Mouse (Mus musculus): ENCODE data around the gene BC017158. TPM values are rescaled to one million over a fixed set of nuclear protein-coding genes. Genes with fewer than 3 reads are reported as not detected.

Gene BC017158
- polyA plus RNA-seq, 1 experiment from 2014 or later = 23.8 TPM

DNA sequence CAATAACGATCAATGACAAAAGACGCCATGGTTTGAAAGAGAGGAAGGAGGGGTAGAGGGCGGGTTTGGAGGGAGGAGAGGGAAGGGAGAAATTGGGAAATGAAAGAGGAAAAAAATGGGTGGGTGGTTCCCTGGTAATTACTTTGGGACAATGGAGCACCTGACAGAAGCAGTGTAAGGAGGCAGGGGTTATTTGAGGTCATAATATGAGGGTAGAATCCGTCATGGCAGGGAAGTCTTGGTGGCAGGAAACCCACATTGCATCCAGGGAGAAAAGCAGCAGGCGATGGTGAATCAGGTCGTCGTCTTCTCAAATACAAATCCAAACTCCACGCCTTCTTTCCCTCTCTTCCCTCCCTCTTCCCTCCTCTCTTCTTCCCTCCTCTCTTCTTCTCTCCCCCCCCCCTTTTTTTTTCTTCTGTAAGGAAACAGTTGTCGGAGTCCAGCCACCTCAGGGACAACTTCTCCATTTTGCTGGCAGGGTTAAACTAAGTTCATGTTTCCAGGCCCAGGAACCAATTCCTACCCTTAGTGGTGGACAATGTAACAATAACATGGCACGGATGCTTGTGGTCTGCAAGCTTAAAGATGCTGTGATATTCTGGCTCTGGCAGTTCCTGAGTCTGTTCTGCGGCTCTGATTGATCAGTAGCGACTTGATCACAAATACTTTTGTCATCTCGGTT is 14.5 kb upstream of the BC017158 start:
- H3K4me3 ChIP-seq (ENCODE audit: low read depth, low read length) = no peak overlapping the region
- H3K9me3 ChIP-seq (ENCODE audit: control insufficient read depth, low read length) = no peaks in the 10 kb centered on the region
- WGBS = 74% methylated on average over 13 of the region's 13 CpGs
- no peak overlapping the region for H3K9ac ChIP-seq (ENCODE audit: low read length)
- H3K4me2 ChIP-seq (ENCODE audit: low read depth, low read length, severe bottlenecking) = no peak overlapping the region
- H3K27me3 ChIP-seq (ENCODE audit: control insufficient read depth, insufficient read depth, low read length) = no peaks in the 10 kb centered on the region
- DNase-seq (ENCODE audit: low spot score) = no peak
- no peak overlapping the region for H3K27ac ChIP-seq (ENCODE audit: low read depth, low read length)
- H3K36me3 ChIP-seq (ENCODE audit: control insufficient read depth, insufficient read depth, low read length) = no peaks in the 10 kb centered on the region
- no peak for ATAC-seq (replicated peaks; ENCODE audit: low FRiP score)
- H3K4me1 ChIP-seq (replicated peaks; ENCODE audit: control insufficient read depth, insufficient read depth, low read length) = no peaks in the 10 kb centered on the region

DNA sequence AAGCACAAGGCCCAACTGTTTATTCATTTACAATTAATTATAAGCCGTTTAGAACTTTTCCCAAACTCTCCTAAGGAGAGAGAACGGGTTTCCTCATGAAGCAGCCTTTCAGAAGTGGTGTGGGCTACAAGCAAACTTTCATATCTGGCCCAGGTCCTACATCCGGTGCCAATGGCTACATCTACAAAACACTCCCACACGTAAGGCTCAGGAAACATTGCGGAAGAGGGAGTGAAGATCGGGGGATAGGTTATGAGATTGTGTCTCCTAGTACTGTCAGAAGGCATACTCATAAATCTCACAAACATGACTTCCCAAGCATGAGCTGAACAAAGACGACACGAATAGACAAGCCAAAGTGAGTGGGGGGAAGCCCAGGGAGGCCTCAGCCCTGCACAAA is 13.8 kb upstream of the BC017158 start:
- H3K9me3 ChIP-seq (ENCODE audit: control insufficient read depth, low read length) = no peaks in the 10 kb centered on the region
- no peak overlapping the region for H3K27ac ChIP-seq (ENCODE audit: low read depth, low read length)
- no peaks in the 10 kb centered on the region for H3K4me1 ChIP-seq (replicated peaks; ENCODE audit: control insufficient read depth, insufficient read depth, low read length)
- H3K4me2 ChIP-seq (ENCODE audit: low read depth, low read length, severe bottlenecking) = no peak overlapping the region
- H3K27me3 ChIP-seq (ENCODE audit: control insufficient read depth, insufficient read depth, low read length) = no peaks in the 10 kb centered on the region
- H3K4me3 ChIP-seq (ENCODE audit: low read depth, low read length) = no peak overlapping the region
- DNase-seq (ENCODE audit: low spot score) = no peak
- ATAC-seq (replicated peaks; ENCODE audit: low FRiP score) = no peak
- no peaks in the 10 kb centered on the region for H3K36me3 ChIP-seq (ENCODE audit: control insufficient read depth, insufficient read depth, low read length)
- WGBS = 82% methylated on average over 8 of the region's 8 CpGs
- no peak overlapping the region for H3K9ac ChIP-seq (ENCODE audit: low read length)

DNA sequence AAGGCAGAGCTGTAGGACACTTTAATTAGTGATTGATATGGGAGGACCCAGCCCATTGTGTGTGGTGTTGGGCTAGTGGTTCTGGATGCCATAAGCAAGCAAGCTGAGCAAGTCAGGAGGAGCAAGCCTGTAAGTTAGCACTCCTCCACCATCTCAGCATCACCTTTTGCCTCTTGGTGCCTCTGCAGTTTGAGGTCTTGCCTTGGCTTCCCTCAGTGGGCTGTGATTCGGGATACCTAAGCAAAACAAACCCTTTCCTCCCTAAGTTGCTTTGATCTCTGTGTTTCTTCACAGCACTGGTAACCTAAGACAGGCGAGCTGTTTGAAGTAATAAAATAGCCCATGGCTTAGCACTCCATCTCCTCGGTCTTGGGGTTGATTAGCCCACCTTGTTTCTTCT is 13.3 kb upstream of the BC017158 start:
- DNase-seq (ENCODE audit: low spot score) = no peak
- WGBS = 74% methylated on average over 3 of the region's 3 CpGs
- no peaks in the 10 kb centered on the region for H3K4me1 ChIP-seq (replicated peaks; ENCODE audit: control insufficient read depth, insufficient read depth, low read length)

DNA sequence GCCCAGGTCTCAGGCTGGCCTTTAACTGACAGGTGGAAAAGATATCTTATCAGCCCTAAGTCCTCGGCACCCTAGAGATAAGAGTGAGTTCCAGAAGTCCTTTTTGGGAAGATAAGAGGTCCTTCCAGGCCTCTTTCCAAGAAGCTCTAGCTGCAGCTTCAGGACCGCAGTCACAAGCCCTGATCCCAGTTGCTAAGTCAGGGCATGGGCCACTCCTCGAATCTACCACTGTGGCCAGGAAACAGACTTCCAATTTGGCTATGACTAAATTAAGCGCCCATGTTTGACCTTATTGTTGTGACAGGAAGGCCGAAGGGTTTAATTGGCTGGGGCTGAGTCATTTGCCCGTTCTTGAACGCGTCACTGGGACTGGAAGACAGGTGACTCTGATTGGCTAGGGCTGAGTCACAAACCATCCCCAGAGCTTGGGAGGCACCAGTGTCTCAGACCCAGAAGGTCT is 12.3 kb upstream of the BC017158 start:
- no peaks in the 10 kb centered on the region for H3K27me3 ChIP-seq (ENCODE audit: control insufficient read depth, insufficient read depth, low read length)
- no peak for ATAC-seq (replicated peaks; ENCODE audit: low FRiP score)
- no peaks in the 10 kb centered on the region for H3K4me1 ChIP-seq (replicated peaks; ENCODE audit: control insufficient read depth, insufficient read depth, low read length)
- no peak overlapping the region for H3K27ac ChIP-seq (ENCODE audit: low read depth, low read length)
- WGBS = 76% methylated on average over 8 of the region's 8 CpGs
- H3K9ac ChIP-seq (ENCODE audit: low read length) = no peak overlapping the region
- no peak overlapping the region for H3K4me3 ChIP-seq (ENCODE audit: low read depth, low read length)
- no peaks in the 10 kb centered on the region for H3K9me3 ChIP-seq (ENCODE audit: control insufficient read depth, low read length)
- DNase-seq (ENCODE audit: low spot score) = no peak
- no peak overlapping the region for H3K4me2 ChIP-seq (ENCODE audit: low read depth, low read length, severe bottlenecking)
- H3K36me3 ChIP-seq (ENCODE audit: control insufficient read depth, insufficient read depth, low read length) = no peaks in the 10 kb centered on the region

More for the DNA sequence above, 13.3 kb upstream of the BC017158 start:
- no peak overlapping the region for H3K9ac ChIP-seq (ENCODE audit: low read length)
- H3K4me2 ChIP-seq (ENCODE audit: low read depth, low read length, severe bottlenecking) = no peak overlapping the region
- no peaks in the 10 kb centered on the region for H3K27me3 ChIP-seq (ENCODE audit: control insufficient read depth, insufficient read depth, low read length)
- no peaks in the 10 kb centered on the region for H3K9me3 ChIP-seq (ENCODE audit: control insufficient read depth, low read length)
- no peak overlapping the region for H3K27ac ChIP-seq (ENCODE audit: low read depth, low read length)
- no peaks in the 10 kb centered on the region for H3K36me3 ChIP-seq (ENCODE audit: control insufficient read depth, insufficient read depth, low read length)
- no peak for ATAC-seq (replicated peaks; ENCODE audit: low FRiP score)
- H3K4me3 ChIP-seq (ENCODE audit: low read depth, low read length) = no peak overlapping the region

DNA sequence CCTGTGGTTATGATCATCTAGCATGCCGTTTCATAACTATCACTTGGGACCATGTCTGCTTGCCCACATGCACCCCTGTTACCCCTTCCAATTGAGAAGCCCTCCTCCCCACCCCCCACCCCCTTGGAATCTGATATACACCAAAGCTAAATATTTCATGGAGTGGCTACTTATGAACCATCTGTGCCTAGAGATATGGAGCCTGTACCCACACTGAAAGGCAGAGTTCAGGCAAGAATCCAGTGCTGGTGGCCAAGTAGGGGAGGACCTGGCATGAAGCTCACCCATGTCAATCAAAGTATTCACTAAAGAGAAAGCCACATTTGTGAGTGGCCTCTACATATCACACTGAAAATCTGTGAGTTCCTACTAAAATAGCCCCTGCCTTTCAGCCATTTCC is 11.8 kb upstream of the BC017158 start:
- 88% methylated on average over 1 of the region's 1 CpGs for WGBS
- no peaks in the 10 kb centered on the region for H3K9me3 ChIP-seq (ENCODE audit: control insufficient read depth, low read length)
- no peak overlapping the region for H3K27ac ChIP-seq (ENCODE audit: low read depth, low read length)
- no peaks in the 10 kb centered on the region for H3K36me3 ChIP-seq (ENCODE audit: control insufficient read depth, insufficient read depth, low read length)
- H3K4me3 ChIP-seq (ENCODE audit: low read depth, low read length) = no peak overlapping the region
- DNase-seq (ENCODE audit: low spot score) = no peak
- H3K4me1 ChIP-seq (replicated peaks; ENCODE audit: control insufficient read depth, insufficient read depth, low read length) = no peaks in the 10 kb centered on the region
- no peaks in the 10 kb centered on the region for H3K27me3 ChIP-seq (ENCODE audit: control insufficient read depth, insufficient read depth, low read length)
- no peak overlapping the region for H3K9ac ChIP-seq (ENCODE audit: low read length)
- ATAC-seq (replicated peaks; ENCODE audit: low FRiP score) = no peak
- H3K4me2 ChIP-seq (ENCODE audit: low read depth, low read length, severe bottlenecking) = no peak overlapping the region

DNA sequence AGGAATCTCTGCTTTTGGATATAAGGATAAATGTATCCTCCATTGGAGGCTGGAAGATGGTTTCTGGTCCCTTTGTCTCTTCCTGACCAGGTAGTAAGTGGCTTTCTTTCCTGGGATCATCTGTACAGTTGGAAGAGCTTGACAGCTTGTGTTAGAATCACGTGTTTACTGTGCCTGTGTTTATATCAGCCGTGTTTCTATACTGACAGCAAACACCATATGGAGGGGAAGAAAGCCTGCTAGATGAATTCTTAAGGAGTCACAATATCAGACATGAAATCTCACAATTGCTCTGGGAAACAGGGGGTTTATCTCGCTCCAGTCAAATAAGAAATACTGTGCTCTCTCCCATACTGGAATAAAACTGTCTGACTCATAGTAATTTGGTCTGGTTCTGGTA is 11.2 kb upstream of the BC017158 start:
- Histone ChIP-seq H3K36me3 (ENCODE audit: control insufficient read depth, insufficient read depth, low read length) (no peaks in the 10 kb centered on the region), H3K4me3 (ENCODE audit: low read depth, low read length) (no peak overlapping the region), H3K27me3 (ENCODE audit: control insufficient read depth, insufficient read depth, low read length) (no peaks in the 10 kb centered on the region), H3K9me3 (ENCODE audit: control insufficient read depth, low read length) (no peaks in the 10 kb centered on the region), H3K4me2 (ENCODE audit: low read depth, low read length, severe bottlenecking) (no peak overlapping the region), H3K27ac (ENCODE audit: low read depth, low read length) (no peak overlapping the region), H3K9ac (ENCODE audit: low read length) (no peak overlapping the region), H3K4me1 (replicated peaks; ENCODE audit: control insufficient read depth, insufficient read depth, low read length) (no peaks in the 10 kb centered on the region)
- 85% methylated on average over 3 of the region's 3 CpGs for WGBS
- no peak for ATAC-seq (replicated peaks; ENCODE audit: low FRiP score)
- DNase-seq (ENCODE audit: low spot score) = no peak

DNA sequence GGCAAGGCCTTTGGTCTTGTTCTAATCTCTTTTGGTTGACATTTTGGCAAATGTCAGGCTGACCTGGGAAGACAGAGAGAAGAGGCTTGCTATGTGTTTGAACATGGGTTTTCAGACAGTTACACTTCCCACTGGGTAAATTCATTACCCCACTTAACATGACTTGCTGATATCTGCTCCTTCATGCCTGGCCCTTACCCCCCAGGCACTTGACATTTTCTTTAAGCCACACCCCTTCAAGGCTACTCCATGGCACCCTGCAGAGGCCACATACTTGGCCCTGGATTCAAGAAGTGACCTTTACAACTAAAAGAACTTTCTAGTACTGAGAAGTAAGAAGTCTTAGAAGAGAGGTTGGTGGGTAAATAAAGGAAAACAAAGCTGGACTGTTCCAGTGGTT is 9.9 kb upstream of the BC017158 start:
- Histone ChIP-seq H3K9me3 (ENCODE audit: control insufficient read depth, low read length) (no peaks in the 10 kb centered on the region), H3K4me1 (replicated peaks; ENCODE audit: control insufficient read depth, insufficient read depth, low read length) (no peaks in the 10 kb centered on the region), H3K9ac (ENCODE audit: low read length) (no peak overlapping the region), H3K36me3 (ENCODE audit: control insufficient read depth, insufficient read depth, low read length) (no peaks in the 10 kb centered on the region), H3K27me3 (ENCODE audit: control insufficient read depth, insufficient read depth, low read length) (no peaks in the 10 kb centered on the region), H3K4me3 (ENCODE audit: low read depth, low read length) (no peak overlapping the region), H3K4me2 (ENCODE audit: low read depth, low read length, severe bottlenecking) (no peak overlapping the region), H3K27ac (ENCODE audit: low read depth, low read length) (no peak overlapping the region)
- DNase-seq (ENCODE audit: low spot score) = no peak
- ATAC-seq (replicated peaks; ENCODE audit: low FRiP score) = no peak

DNA sequence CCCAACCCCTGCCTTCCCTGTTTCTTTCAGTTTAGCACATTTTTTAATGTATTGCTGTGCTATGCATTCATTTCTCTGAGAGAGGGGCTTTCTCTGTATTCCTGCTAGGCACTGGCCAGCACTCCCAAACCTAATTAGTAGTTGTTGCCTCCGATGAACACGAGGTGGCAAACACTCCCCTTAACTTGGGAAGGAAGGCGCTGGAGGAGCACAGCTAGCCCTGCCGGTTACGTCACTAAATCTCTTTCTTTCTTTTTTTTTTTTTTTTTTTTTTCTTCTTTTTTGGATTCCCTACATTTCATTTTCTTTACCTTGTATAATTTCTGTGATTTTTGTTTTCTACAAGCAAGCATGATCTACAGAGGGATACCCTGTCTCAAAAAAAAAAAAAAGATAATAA is 6.9 kb upstream of the BC017158 start:
- Histone ChIP-seq H3K27me3 (ENCODE audit: control insufficient read depth, insufficient read depth, low read length) (no peaks in the 10 kb centered on the region), H3K4me2 (ENCODE audit: low read depth, low read length, severe bottlenecking) (no peak overlapping the region), H3K4me1 (replicated peaks; ENCODE audit: control insufficient read depth, insufficient read depth, low read length) (no peaks in the 10 kb centered on the region), H3K9ac (ENCODE audit: low read length) (no peak overlapping the region), H3K36me3 (ENCODE audit: control insufficient read depth, insufficient read depth, low read length) (no peaks in the 10 kb centered on the region), H3K4me3 (ENCODE audit: low read depth, low read length) (no peak overlapping the region), H3K9me3 (ENCODE audit: control insufficient read depth, low read length) (no peaks in the 10 kb centered on the region), H3K27ac (ENCODE audit: low read depth, low read length) (no peak overlapping the region)
- WGBS = 9% methylated on average over 5 of the region's 5 CpGs
- DNase-seq (ENCODE audit: low spot score) (no peak), ATAC-seq (replicated peaks; ENCODE audit: low FRiP score) (no peak)

DNA sequence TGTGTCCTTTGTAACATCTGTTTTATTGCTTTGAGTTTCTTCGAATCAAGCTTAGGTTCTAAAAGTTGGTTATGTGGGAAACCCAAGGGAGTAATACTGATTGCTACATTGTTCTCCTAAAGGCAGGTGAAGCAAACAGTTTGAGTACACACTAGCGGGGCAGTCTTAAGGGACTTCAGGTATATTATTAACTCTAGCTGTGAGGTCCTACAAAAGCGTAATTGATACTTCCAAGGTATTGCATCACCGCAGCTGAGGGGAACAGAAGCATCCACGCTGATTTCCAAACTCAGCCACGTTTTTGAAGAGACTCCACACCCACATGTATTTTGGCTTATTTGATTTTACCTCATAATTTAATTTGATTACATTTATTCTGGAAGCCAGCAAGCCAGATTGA is 6.2 kb upstream of the BC017158 start:
- no peak for ATAC-seq (replicated peaks; ENCODE audit: low FRiP score)
- WGBS = 82% methylated on average over 6 of the region's 6 CpGs
- no peak for DNase-seq (ENCODE audit: low spot score)
- Histone ChIP-seq H3K27ac (ENCODE audit: low read depth, low read length) (no peak overlapping the region), H3K36me3 (ENCODE audit: control insufficient read depth, insufficient read depth, low read length) (no peaks in the 10 kb centered on the region), H3K4me3 (ENCODE audit: low read depth, low read length) (no peak overlapping the region), H3K9me3 (ENCODE audit: control insufficient read depth, low read length) (no peaks in the 10 kb centered on the region), H3K27me3 (ENCODE audit: control insufficient read depth, insufficient read depth, low read length) (no peaks in the 10 kb centered on the region), H3K4me1 (replicated peaks; ENCODE audit: control insufficient read depth, insufficient read depth, low read length) (no peaks in the 10 kb centered on the region), H3K4me2 (ENCODE audit: low read depth, low read length, severe bottlenecking) (no peak overlapping the region), H3K9ac (ENCODE audit: low read length) (no peak overlapping the region)

Measured in forebrain, embryonic 11.5 days (tissue).